Mouse (Mus musculus): Measurements from ENCODE around the gene Sf3b4. TPM values are rescaled to one million over a fixed set of nuclear protein-coding genes. Genes with fewer than 3 reads are reported as not detected.
"Not testable (repeated sequence)": the region's sequence is repeated elsewhere in the genome, so short reads cannot be mapped to it uniquely, and the experiment has no call there.

Gene Sf3b4
- polyA plus RNA-seq, 1 experiment from 2014 or later = 186 TPM

- Histone ChIP-seq H3K4me2 (replicated peaks) (peak overlapping the region; percentile 85), H3K4me1 (peaks cover 26% of the 10 kb centered on the region), H3K36me3 (peaks cover 11% of the 10 kb centered on the region), H3K9me3 (no peaks in the 10 kb centered on the region), H3K4me3 (peak overlapping the region; percentile 62), H3K27me3 (no peaks in the 10 kb centered on the region), H3K27ac (peak overlapping the region; percentile 91), H3K9ac (peak overlapping the region; percentile 79)
- WGBS = under 1% methylated on average over 12 of the region's 12 CpGs
- peak; percentile 84 for ATAC-seq (ENCODE audit: low FRiP score, low read depth)
These were observed 11.2 kb upstream of the Sf3b4 start for GRCm38 (mm10) chr3:96160803-96161516.

GRCm38 (mm10) chr3:96161869-96162840 lies 10.0 kb upstream of the Sf3b4 start, which contains the start of gene Mtmr11:
TSS of gene Mtmr11 (plus strand) at chr3:96162004.
- Histone ChIP-seq H3K9ac (peak within 1 kb of the TSS; percentile 79), H3K27me3 (no peaks in the 10 kb centered on the region), H3K4me3 (peak within 1 kb of the TSS; percentile 62), H3K9me3 (no peaks in the 10 kb centered on the region), H3K4me2 (replicated peaks) (peak within 1 kb of the TSS; percentile 85), H3K4me1 (peaks cover 26% of the 10 kb centered on the region), H3K27ac (peak within 1 kb of the TSS; percentile 91), H3K36me3 (peaks cover 8% of the 10 kb centered on the region)
- whole genome bisulfite sequencing = 3% methylated on average over 16 of the region's 16 CpGs
- ATAC-seq (ENCODE audit: low FRiP score, low read depth) = peak; percentile 38; the same call in 1 of the 2 replicates

GRCm38 (mm10) chr3:96163040-96163439 lies 9.1 kb upstream of the Sf3b4 start:
- 89% methylated on average over 6 of the region's 6 CpGs for WGBS
- Histone ChIP-seq H3K4me3 (peak overlapping the region; percentile 62), H3K9me3 (no peaks in the 10 kb centered on the region)

GRCm38 (mm10) chr3:96168466-96169158 lies 3.5 kb upstream of the Sf3b4 start:
- Histone ChIP-seq H3K4me2 (replicated peaks) (no peak overlapping the region), H3K4me3 (no peak overlapping the region), H3K9ac (no peak overlapping the region), H3K27ac (no peak overlapping the region), H3K4me1 (peaks cover 21% of the 10 kb centered on the region), H3K9me3 (no peaks in the 10 kb centered on the region), H3K27me3 (no peaks in the 10 kb centered on the region), H3K36me3 (peaks cover 37% of the 10 kb centered on the region)
- ATAC-seq (ENCODE audit: low FRiP score, low read depth) = no peak
- 81% methylated on average over 12 of the region's 12 CpGs for WGBS

More at GRCm38 (mm10) chr3:96163040-96163439, 9.1 kb upstream of the Sf3b4 start:
- peaks cover 26% of the 10 kb centered on the region for H3K4me1 ChIP-seq
- peak overlapping the region; percentile 85 for H3K4me2 ChIP-seq (replicated peaks)
- no peak for ATAC-seq (ENCODE audit: low FRiP score, low read depth)
- H3K27ac ChIP-seq = peak overlapping the region; percentile 91; the same call in 1 of the 2 replicates
- H3K27me3 ChIP-seq = no peaks in the 10 kb centered on the region
- H3K36me3 ChIP-seq = peaks cover 13% of the 10 kb centered on the region
- peak overlapping the region; percentile 79 for H3K9ac ChIP-seq

GRCm38 (mm10) chr3:96170276-96170675 lies 1.9 kb upstream of the Sf3b4 start:
- WGBS = 87% methylated on average over 4 of the region's 4 CpGs
- Histone ChIP-seq H3K4me3 (no peak overlapping the region), H3K4me1 (peaks cover 35% of the 10 kb centered on the region), H3K4me2 (replicated peaks) (0 out of 2 replicates have a peak overlapping the region, but pooled peaks have one; percentile 98), H3K27me3 (no peaks in the 10 kb centered on the region), H3K36me3 (peaks cover 47% of the 10 kb centered on the region), H3K9ac (no peak overlapping the region), H3K9me3 (no peaks in the 10 kb centered on the region), H3K27ac (no peak overlapping the region)
- no peak for ATAC-seq (ENCODE audit: low FRiP score, low read depth)

- ATAC-seq (ENCODE audit: low FRiP score, low read depth) = no peak
- H3K9ac ChIP-seq = peak overlapping the region; percentile 89
- H3K27me3 ChIP-seq = no peaks in the 10 kb centered on the region
- peak overlapping the region; percentile 98 for H3K4me2 ChIP-seq (replicated peaks)
- H3K27ac ChIP-seq = peak overlapping the region; percentile 98
- no peaks in the 10 kb centered on the region for H3K9me3 ChIP-seq
- WGBS = 70% methylated on average over 10 of the region's 10 CpGs
- peaks cover 53% of the 10 kb centered on the region for H3K36me3 ChIP-seq
- peak overlapping the region; percentile 88 for H3K4me3 ChIP-seq
- H3K4me1 ChIP-seq = peaks cover 35% of the 10 kb centered on the region
These were observed 1.1 kb upstream of the Sf3b4 start for GRCm38 (mm10) chr3:96170976-96171545.

GRCm38 (mm10) chr3:96171583-96172196 lies 442 bp upstream of the Sf3b4 start:
- 21% methylated on average over 18 of the region's 18 CpGs for WGBS
- Histone ChIP-seq H3K4me2 (replicated peaks) (peak overlapping the region; percentile 98), H3K27me3 (no peaks in the 10 kb centered on the region), H3K9me3 (no peaks in the 10 kb centered on the region), H3K36me3 (peaks cover 60% of the 10 kb centered on the region), H3K9ac (peak overlapping the region; percentile 89), H3K4me3 (peak overlapping the region; percentile 88), H3K4me1 (peaks cover 35% of the 10 kb centered on the region), H3K27ac (peak overlapping the region; percentile 98)
- peak; percentile 14 for ATAC-seq (ENCODE audit: low FRiP score, low read depth)

GRCm38 (mm10) chr3:96173185-96173584 lies 1.1 kb downstream of the Sf3b4 start:
- H3K36me3 ChIP-seq = peaks cover 63% of the 10 kb centered on the region
- ATAC-seq (ENCODE audit: low FRiP score, low read depth) = no peak
- H3K9ac ChIP-seq = peak overlapping the region; percentile 89
- no peaks in the 10 kb centered on the region for H3K9me3 ChIP-seq
- peaks cover 35% of the 10 kb centered on the region for H3K4me1 ChIP-seq
- peak overlapping the region; percentile 98 for H3K4me2 ChIP-seq (replicated peaks)
- no peak overlapping the region; the same call in 1 of the 2 replicates for H3K27ac ChIP-seq
- no peaks in the 10 kb centered on the region for H3K27me3 ChIP-seq
- WGBS = 30% methylated on average over 7 of the region's 7 CpGs
- H3K4me3 ChIP-seq = peak overlapping the region; percentile 88

- not testable (repeated sequence) for H3K27me3 ChIP-seq; H3K27ac ChIP-seq; H3K9me3 ChIP-seq; ATAC-seq (ENCODE audit: low FRiP score, low read depth)
- Histone ChIP-seq H3K4me1 (peaks cover 35% of the 10 kb centered on the region), H3K36me3 (peaks cover 62% of the 10 kb centered on the region), H3K9ac (peak overlapping the region; percentile 53; the same call in 1 of the 2 replicates), H3K4me3 (peak overlapping the region; percentile 88; the same call in 1 of the 2 replicates), H3K4me2 (replicated peaks) (peak overlapping the region; percentile 98)
- WGBS = 81% methylated on average over 4 of the region's 4 CpGs
These were observed 1.9 kb downstream of the Sf3b4 start for GRCm38 (mm10) chr3:96174042-96174441.

GRCm38 (mm10) chr3:96175251-96175650 lies 3.1 kb downstream of the Sf3b4 start:
- Histone ChIP-seq H3K4me2 (replicated peaks) (no peak overlapping the region), H3K4me1 (peaks cover 35% of the 10 kb centered on the region), H3K36me3 (peaks cover 51% of the 10 kb centered on the region), H3K9me3 (no peaks in the 10 kb centered on the region), H3K27ac (no peak overlapping the region), H3K9ac (no peak overlapping the region), H3K27me3 (no peaks in the 10 kb centered on the region), H3K4me3 (0 out of 2 replicates have a peak overlapping the region, but pooled peaks have one; percentile 3)
- 92% methylated on average over 6 of the region's 6 CpGs for WGBS
- no peak for ATAC-seq (ENCODE audit: low FRiP score, low read depth)

GRCm38 (mm10) chr3:96178427-96178826 lies 6.3 kb downstream of the Sf3b4 start:
- Histone ChIP-seq H3K27me3 (no peaks in the 10 kb centered on the region), H3K4me3 (no peak overlapping the region), H3K36me3 (peaks cover 47% of the 10 kb centered on the region), H3K4me2 (replicated peaks) (no peak overlapping the region), H3K27ac (no peak overlapping the region), H3K9ac (no peak overlapping the region), H3K9me3 (no peaks in the 10 kb centered on the region), H3K4me1 (peaks cover 40% of the 10 kb centered on the region)
- no peak for ATAC-seq (ENCODE audit: low FRiP score, low read depth)
- 83% methylated on average over 4 of the region's 4 CpGs for WGBS

Measured in limb, embryonic 13.5 days (tissue).